Mouse (Mus musculus) ES-E14 (cell line): ENCODE measurements around the gene Med13. TPM values are rescaled to one million over a fixed set of nuclear protein-coding genes. Genes with fewer than 3 reads are reported as not detected.
"Not testable (repeated sequence)": the region's sequence is repeated elsewhere in the genome, so short reads cannot be mapped to it uniquely, and the experiment has no call there.

ENCODE experiments used
- DNase-seq: peaks from one replicate; pipeline ENCODE4 v3.0.0-alpha.2; 2013; ENCODE audit warnings: low read depth, low spot score
- H3K27ac ChIP-seq: 2 replicates; pipeline ENCODE4 v1.5.1; 2012; ENCODE audit warnings: low read depth, mild to moderate bottlenecking, low read length, moderate library complexity, mixed read lengths; ENCODE audit not compliant: poor library complexity, insufficient read depth, severe bottlenecking
- H3K36me3 ChIP-seq: 2 replicates; pipeline ENCODE4 v1.6.1; 2012; ENCODE audit warnings: mild to moderate bottlenecking, low read length, moderate library complexity, mixed read lengths; ENCODE audit not compliant: control insufficient read depth, poor library complexity, insufficient read depth, severe bottlenecking
- H3K4me1 ChIP-seq, 2 experiments: fragments of 150-350 bp in 1 of 2; sonication (generic) in 1 of 2; 2 replicates each; pipeline ENCODE4 v1.6.1; 2012; ENCODE audit warnings: low read length in 2 of 2, mild to moderate bottlenecking in 1 of 2, mixed read lengths in 1 of 2; ENCODE audit not compliant: control insufficient read depth in 2 of 2, insufficient read depth in 2 of 2, poor library complexity in 1 of 2
- H3K4me3 ChIP-seq, 2 experiments: fragments of 150-350 bp in 1 of 2; sonication (generic) in 1 of 2; 2 replicates each; pipeline ENCODE4 v1.5.1; 2012; ENCODE audit warnings: low read length in 2 of 2, low read depth in 1 of 2, mild to moderate bottlenecking in 1 of 2, mixed read lengths in 1 of 2; ENCODE audit not compliant: insufficient read depth in 1 of 2, poor library complexity in 1 of 2, severe bottlenecking in 1 of 2
- H3K9ac ChIP-seq: 2 replicates; pipeline ENCODE4 v1.6.1; 2012; ENCODE audit warnings: low read depth, mild to moderate bottlenecking, low read length, mixed read lengths; ENCODE audit not compliant: poor library complexity, insufficient read depth, severe bottlenecking
- H3K9me3 ChIP-seq: fragments of 150-350 bp; sonication (generic); 2 replicates; pipeline ENCODE4 v1.6.1; 2012; ENCODE audit warnings: low read depth, mild to moderate bottlenecking, low read length; ENCODE audit not compliant: control insufficient read depth, insufficient read depth
- CHD2 ChIP-seq: IDR thresholded peaks from 2 replicates; pipeline ENCODE4 v1.6.1; 2014; ENCODE audit warnings: mild to moderate bottlenecking, low read depth, low read length, inconsistent platforms
- HCFC1 ChIP-seq: IDR thresholded peaks from 2 replicates; pipeline ENCODE4 v1.6.1; 2012; ENCODE audit warnings: low read length, inconsistent platforms, borderline replicate concordance; ENCODE audit not compliant: insufficient read depth
- MAFK ChIP-seq: IDR thresholded peaks from 2 replicates; pipeline ENCODE4 v1.6.1; 2014; ENCODE audit warnings: mild to moderate bottlenecking, low read depth, low read length, inconsistent platforms; ENCODE audit not compliant: insufficient read depth
- ZC3H11A ChIP-seq: IDR thresholded peaks from 2 replicates; pipeline ENCODE4 v1.6.1; 2012; ENCODE audit warnings: low read depth, mild to moderate bottlenecking, inconsistent platforms, low read length, borderline replicate concordance
- ZNF384 ChIP-seq: IDR thresholded peaks from 2 replicates; pipeline ENCODE4 v1.6.1; 2012; ENCODE audit warnings: low read depth, low read length, inconsistent platforms
- in situ Hi-C, 2 experiments: fragments of 600-800 bp; cut with MboI; formaldehyde crosslinking; loops; one replicate each; pipeline ENCODE4 v1.15.1; 2025; ENCODE audit warnings: low sequenced_read_pairs in 2 of 2, inconsistent platforms in 1 of 2; ENCODE audit not compliant: unreplicated experiment in 2 of 2
- total RNA-seq: library from RNA; depleted of rRNA; stranded (reverse); fragments of 300-350 nt; gene quantifications from 2 replicates; pipeline ENCODE4 v1.2.3, GENCODE M21; 2012

The Med13 gene
- total RNA-seq, 1 experiment, result 53.6 TPM

DNA sequence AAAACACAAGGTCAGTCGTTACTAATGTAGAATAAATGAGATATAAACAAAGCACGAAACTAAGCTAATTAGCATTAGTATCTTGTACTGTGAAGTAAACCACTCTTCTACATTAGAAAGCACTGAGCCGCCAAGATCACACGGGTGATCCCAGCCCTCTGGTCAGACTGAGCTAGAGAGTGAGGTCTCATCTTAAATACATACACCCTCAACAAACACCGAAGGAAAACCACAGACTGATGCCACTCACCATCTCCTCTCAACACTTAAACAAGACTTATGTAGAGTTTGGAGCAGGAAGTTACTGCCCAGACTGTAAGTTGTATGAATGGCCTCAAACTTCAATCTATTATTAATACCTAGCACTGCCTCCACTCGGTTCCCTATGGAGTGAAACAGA is 47.1 kb downstream of the Med13 start:
- DNase-seq, result no peak
- Histone ChIP-seq H3K27ac (no peak overlapping the region), H3K9me3 (no peaks in the 10 kb centered on the region), H3K4me3 (no peak overlapping the region), H3K4me1 (no peaks in the 10 kb centered on the region), H3K36me3 (peaks cover 2% of the 10 kb centered on the region), H3K9ac (no peak overlapping the region)
- TF ChIP-seq CHD2 (no peak), MAFK (no peak), ZNF384 (no peak), ZC3H11A (no peak), HCFC1 (no peak)
- in situ Hi-C loops, result no loop called here

DNA sequence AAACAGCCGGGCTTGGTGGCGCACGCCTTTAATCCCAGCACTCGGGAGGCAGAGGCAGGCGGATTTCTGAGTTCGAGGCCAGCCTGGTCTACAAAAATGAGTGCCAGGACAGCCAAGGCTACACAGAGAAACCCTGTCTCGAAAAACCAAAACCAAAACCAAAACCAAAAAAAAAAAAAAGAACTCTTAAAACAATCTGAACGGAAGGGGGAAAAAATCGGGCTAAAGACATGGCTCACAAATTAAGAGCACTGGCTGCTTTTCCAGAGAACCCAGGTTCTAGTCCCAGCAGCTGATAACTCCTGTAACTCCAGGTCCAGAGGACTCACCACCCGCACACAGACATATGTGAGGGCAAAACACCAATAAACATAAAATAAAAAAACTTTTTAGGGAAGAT is 65.2 kb downstream of the Med13 start:
- DNase-seq, H3K9me3 ChIP-seq, H3K36me3 ChIP-seq, H3K27ac ChIP-seq, H3K9ac ChIP-seq, H3K4me1 ChIP-seq, in situ Hi-C loops, H3K4me3 ChIP-seq: not testable (repeated sequence)

DNA sequence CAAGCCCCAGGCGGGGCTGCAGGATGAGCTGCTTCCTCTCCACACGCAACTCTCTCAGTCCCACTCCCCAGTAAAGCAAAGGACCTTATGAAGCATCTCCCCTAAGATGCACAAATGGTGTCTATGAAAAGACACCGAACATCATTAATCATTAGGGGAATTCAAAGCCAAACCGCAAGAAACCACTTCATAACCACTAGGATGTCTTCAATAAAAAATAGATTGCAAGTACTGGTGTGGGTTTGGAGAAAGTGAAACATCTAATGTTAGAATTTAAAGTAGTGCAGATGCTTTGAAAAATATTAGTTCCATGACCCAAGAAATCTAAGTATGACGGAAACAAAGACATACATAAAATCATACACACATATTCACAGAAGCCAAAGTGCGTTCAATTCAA is 65.7 kb downstream of the Med13 start:
- in situ Hi-C loops, result no loop called here
- Histone ChIP-seq H3K4me1 (no peaks in the 10 kb centered on the region), H3K9ac (no peak overlapping the region), H3K9me3 (no peaks in the 10 kb centered on the region), H3K27ac (no peak overlapping the region), H3K4me3 (no peak overlapping the region), H3K36me3 (0 out of 2 replicates have a peak, but pooled peaks cover 2% of the 10 kb centered on the region)
- no peak for DNase-seq
- TF ChIP-seq ZNF384 (no peak), CHD2 (no peak), ZC3H11A (no peak), MAFK (no peak), HCFC1 (no peak)

DNA sequence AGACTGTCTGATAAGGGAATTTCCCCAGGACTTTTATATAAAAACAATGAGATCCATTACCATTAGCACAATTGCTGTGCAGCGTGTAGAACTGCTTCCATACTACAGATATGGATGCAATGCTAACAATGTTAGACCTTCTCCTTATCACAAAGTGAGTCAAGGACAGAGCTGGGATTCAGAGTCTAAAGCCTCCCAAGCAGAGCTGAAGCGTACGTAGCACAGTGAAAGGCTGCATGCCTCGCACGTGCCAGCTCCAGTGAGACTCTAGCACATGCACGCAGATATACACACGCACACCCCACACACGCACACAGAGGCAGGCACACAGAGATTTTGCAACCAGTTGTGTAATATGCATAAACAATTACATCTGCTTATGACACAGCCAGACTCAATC is 71.7 kb downstream of the Med13 start:
- Histone ChIP-seq H3K27ac (no peak overlapping the region), H3K9me3 (no peaks in the 10 kb centered on the region), H3K4me3 (no peak overlapping the region), H3K4me1 (no peaks in the 10 kb centered on the region), H3K9ac (no peak overlapping the region), H3K36me3 (peaks cover 11% of the 10 kb centered on the region)
- no peak for TF ChIP-seq HCFC1
- TF ChIP-seq ZNF384, result no peak
- TF ChIP-seq MAFK, result no peak
- no peak for TF ChIP-seq ZC3H11A
- no peak for TF ChIP-seq CHD2
- no peak for DNase-seq
- in situ Hi-C loops, result no loop called here

DNA sequence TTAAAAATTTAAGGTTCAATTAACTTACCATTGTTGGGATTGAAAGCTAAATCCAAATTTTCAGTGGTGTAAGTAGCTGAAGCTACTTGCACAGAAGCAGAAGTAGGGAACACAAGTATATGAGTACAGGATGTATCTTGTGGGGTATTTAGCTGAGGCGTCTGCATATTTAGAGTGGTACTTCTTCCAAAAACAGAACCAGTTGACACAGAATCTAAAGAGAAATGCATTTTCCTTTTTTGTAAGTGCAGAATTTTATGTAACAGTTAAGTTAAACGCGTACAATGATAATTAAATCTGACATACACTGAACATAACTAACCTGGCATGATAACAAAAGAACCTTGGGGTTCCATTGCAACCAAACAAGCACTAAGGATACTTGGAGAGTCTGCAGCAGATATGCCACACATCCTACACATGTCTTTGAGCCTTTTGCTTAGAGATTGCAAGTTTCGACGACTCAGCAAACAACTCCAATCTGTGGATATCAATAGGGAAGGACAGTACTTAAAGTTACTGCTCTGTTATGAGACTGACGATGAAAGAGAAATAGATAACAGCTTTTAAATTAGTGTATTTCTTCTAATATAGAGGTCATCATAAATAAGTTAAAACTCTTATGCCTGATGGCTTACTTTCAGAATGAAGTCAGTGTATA is 78.8 kb downstream of the Med13 start:
- H3K36me3 ChIP-seq, result peaks cover 4% of the 10 kb centered on the region
- in situ Hi-C loops, result no loop called here
- no peak overlapping the region for H3K4me3 ChIP-seq
- H3K4me1 ChIP-seq, result no peaks in the 10 kb centered on the region
- H3K9me3 ChIP-seq, result no peaks in the 10 kb centered on the region
- TF ChIP-seq HCFC1, result no peak
- no peak for TF ChIP-seq ZNF384
- TF ChIP-seq CHD2, result no peak
- no peak for TF ChIP-seq ZC3H11A
- peak; percentile 79 for TF ChIP-seq MAFK
- no peak for DNase-seq
- no peak overlapping the region for H3K27ac ChIP-seq
- no peak overlapping the region for H3K9ac ChIP-seq
